Mouse (Mus musculus) brain, embryonic 14.5 days (tissue): ENCODE data around the gene Gzmk.

Experiments used
- CTCF ChIP-seq: fragments of 200-500 bp; IDR thresholded peaks from 2 replicates; pipeline ENCODE4 v1.5.1; 2012; ENCODE audit warnings: inconsistent platforms, mild to moderate bottlenecking, moderate library complexity, borderline replicate concordance; ENCODE audit not compliant: insufficient read depth, insufficient read length; ENCODE audit errors: extremely low read depth
- POLR2A ChIP-seq: fragments of 200-500 bp; IDR thresholded peaks from 2 replicates; pipeline ENCODE4 v1.6.1; 2012; ENCODE audit warnings: mild to moderate bottlenecking, inconsistent platforms, borderline replicate concordance; ENCODE audit not compliant: poor library complexity, insufficient read depth, insufficient read length, severe bottlenecking; ENCODE audit errors: extremely low read depth

DNA sequence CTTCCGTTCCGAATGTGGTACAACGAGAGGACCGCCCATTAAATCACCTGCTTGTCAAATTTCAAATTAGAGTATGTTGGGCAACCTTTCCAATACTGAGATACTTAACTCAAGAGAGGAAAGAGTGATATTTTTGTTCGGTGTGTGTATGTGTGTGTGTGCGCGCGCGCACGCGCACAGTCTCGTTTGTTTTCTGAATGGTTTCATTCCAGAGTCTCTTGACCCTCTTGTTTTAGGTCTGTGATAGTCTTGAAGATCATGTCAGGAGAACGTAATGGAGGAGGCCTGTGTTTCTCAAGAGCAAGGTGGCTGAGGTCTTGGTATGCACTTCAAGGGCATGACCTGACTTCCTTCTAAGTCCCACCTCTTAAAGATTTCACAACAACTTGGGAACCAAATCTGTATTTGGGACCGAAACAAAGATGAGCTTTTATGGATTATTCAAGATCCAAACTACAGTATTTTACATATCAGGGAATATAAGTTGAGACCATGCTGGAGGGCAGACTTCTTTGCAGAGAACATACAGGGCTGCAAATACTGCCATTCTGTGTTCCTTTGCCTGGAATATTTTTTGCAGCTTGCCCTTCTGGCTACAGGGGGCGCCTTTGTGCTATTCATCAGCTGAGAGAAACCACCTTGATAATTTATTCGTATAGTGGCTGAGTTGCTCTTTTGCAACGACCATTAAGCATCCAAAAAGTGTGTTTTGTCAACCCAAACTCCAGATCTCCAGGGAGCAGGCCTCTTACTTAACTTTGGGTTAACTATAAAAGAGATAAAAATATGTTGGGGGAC lies 2.2 kb upstream of the Gzmk start:
- TF ChIP-seq CTCF (no peak), POLR2A (no peak)
